Mouse (Mus musculus) G1E (cell line): ENCODE data around the gene Fcho2.

Source experiments
- CTCF ChIP-seq: IDR thresholded peaks from 2 replicates; pipeline ENCODE4 v1.5.1; 2012; ENCODE audit warnings: low read depth, low read length, inconsistent platforms, mixed read lengths
- GATA1 ChIP-seq: IDR thresholded peaks from 2 replicates; pipeline ENCODE4 v1.6.1; 2012; ENCODE audit warnings: borderline replicate concordance, low read length, inconsistent platforms, mixed read lengths
- POLR2AphosphoS5 ChIP-seq: IDR thresholded peaks from 2 replicates; pipeline ENCODE4 v1.6.1; 2012; ENCODE audit warnings: low read depth, low read length, inconsistent platforms; ENCODE audit not compliant: insufficient replicate concordance
- TAL1 ChIP-seq: conservative IDR thresholded peaks from 2 replicates; pipeline ENCODE4 v1.6.1; 2012; ENCODE audit warnings: low read depth, low read length, inconsistent platforms, mixed read lengths

DNA sequence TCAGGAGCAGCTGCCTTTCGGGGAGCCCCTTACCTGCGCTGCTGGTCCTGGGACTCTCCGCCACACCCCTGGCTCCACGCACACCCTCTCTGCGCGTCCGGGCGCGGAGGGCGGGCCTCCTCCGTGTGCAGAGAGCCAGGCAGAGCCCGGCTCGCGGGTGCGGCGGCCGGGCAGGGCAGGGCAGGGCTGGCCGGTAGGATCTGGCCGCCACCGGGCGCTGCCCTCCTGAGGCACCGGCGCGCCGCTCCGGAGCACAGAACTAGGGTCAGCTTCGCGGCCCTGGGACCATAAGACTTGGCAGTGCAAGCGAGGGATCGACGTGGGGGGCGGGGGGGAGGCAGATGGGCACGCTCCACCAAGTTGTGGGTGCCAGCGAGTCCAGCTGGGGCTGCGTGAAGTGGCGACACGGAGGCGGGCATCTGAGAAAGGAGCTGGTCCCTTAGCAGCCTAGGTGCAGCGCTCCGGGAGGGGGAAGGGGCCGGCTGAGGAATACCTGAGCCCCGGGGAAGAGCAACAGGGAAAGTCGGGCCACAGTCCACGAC lies 120.4 kb downstream of the Fcho2 start, which contains the start of gene Tmem171:
- TF ChIP-seq GATA1 (no peak), CTCF (no peak), TAL1 (no peak), POLR2AphosphoS5 (no peak)
